Mouse (Mus musculus): ENCODE measurements around the gene Brinp1.
"Not testable (repeated sequence)": the region's sequence is repeated elsewhere in the genome, so short reads cannot be mapped to it uniquely, and the experiment has no call there.

Brinp1 gene

DNA sequence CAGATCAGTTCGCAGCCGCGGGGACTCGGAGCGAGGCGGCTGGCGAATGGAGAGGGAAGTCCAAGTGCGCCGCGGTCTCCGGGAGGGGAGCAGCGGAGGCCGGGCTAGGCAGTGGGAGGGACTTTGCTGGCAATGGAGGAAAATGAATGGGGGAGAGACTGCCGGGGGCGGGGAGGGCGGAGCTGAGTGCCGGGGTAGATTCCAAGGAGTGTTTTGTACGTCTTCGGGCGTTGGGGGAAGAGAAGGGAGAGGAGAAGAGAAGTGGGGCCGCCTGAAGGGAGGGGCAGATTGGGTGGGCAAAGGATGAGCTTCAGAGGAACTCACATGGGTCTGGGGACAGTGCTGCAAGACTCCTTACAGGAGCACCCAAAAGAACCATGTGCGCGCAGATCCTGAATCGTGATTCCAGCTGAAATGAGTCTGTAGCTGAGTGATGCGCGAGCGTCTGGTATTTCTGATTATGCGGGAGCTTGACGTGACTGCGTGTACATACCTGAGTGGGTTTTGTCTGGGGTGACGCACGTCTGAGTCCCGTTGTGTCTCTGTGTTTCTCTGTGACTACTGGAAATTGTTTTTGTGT, at the start of gene Brinp1:
Brinp1 (minus strand) TSS at position 76 of the 580 bp plus-strand sequence.
- DNase-seq, result peak; percentile 90

DNA sequence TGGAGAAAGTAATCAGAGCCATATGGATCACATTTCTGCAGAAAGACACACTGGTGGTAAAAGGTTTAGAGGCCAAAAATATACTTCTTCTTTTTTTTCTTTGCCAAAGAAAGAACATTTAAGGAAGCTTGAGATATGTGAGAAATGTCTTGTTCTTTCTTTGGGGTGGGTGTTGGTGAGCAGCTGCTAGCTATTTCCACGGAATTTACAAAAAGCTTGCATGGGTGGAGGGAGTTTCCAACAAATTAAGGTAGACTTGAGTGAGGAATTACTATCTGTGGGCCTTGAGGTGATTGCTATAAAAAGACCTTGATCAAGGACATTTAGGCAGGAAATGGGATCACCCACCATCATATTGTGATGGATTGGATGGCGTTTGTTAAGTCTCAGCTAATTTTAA, 3.1 kb upstream of the Brinp1 start:
- no peak for DNase-seq

DNA sequence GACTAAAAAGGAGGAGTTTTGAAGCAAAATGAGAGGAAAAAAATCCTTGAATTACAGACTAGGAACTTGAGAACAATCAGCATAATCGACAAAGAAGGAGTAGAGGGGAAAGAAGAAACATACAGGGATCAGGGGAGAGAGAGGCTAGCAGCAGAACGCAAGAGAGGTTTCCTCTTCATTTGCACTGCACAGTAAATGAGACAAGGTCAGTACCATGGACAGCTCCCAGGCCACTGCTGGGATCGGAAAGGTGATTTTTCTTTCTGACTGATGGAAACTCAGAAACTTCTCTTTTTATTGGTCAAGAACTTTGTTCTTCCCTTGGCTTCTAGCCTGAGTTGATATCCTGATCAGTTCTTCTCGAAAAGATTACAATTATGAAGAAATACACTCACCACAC, 1.4 kb upstream of the Brinp1 start:
- no peak for DNase-seq

DNA sequence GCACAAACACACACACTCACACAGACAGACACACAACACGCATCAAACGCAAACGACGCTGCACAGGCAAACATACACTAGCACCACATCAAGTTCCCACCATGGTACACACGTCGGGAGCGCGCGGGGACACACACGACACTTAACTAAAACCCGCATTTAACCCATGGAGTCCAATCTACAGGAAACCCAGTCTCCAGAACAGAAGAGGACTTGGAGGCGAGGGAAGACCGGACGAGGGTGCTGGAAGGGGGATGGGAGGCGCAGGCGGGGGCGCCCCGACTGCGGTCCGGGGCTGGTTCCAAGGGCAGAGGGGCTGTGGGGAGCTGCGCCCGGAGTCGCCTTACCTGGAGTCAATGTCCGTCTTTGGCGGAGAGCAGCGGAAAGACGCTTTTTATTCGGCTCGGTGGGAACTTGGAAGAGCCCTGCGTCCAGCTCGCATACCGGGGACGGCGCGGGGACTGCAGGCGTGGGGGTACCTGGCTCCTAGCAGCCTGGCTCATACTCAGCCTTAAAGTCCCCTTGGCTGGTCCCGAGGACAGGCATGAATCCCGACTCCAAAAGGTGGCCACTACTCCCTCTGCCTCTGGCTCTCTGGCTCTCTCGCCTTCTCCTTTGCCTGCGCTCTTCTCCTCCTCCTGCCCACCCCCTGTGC, 403 bp downstream of the Brinp1 start:
- peak; percentile 25 for DNase-seq

DNA sequence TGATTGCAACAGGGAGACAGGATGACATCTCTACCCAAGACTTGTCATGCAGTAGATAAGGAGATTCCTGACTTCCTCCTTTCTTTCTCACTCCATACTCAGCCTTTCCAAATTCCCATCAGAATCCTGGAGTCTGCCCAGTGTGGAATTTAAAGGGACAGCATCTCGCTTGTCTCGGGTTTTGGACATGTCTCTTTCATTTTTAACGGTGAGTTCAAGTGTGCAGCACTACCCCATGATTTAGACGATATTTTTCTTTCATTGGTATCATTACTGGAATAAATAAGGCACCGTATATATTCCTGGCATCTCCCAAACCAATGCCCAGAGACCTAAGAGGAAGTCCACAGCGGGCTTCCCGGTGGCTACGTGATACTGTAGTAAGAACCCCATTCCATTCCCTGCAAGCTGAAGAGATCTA, 1.1 kb downstream of the Brinp1 start:
- DNase-seq, result no peak

GRCm38 (mm10) chr4:68950556-68950955, 3.6 kb downstream of the Brinp1 start:
- peak; percentile 71 for DNase-seq

DNA sequence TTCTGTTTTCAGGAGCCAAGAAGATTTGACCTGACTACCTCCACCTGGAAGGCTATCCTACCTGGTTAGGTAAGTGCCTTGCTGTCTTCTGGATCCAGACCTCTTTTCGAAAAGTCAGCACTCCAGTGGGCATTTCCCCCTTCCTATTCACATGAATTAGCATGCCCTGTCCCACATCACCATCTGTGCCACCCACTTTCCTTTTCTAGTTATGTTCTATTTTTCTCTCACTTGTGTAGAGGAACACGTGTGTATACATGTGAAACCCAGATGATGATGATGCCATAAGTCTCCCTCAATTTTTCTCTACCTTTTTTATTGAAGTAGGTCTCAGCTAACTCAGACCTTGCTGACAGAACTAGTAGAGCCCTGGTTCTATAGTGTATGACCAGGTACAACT, 11.3 kb downstream of the Brinp1 start:
- peak; percentile 24 for DNase-seq

GRCm38 (mm10) chr4:68930022-68930421, 24.2 kb downstream of the Brinp1 start:
- DNase-seq, result peak; percentile 46

- DNase-seq, result no peak
Measured at GRCm38 (mm10) chr4:68926091-68926490, 28.1 kb downstream of the Brinp1 start.

GRCm38 (mm10) chr4:68922944-68923343, 31.3 kb downstream of the Brinp1 start:
- no peak for DNase-seq

- DNase-seq, result no peak
Measured at GRCm38 (mm10) chr4:68922504-68922903, 31.7 kb downstream of the Brinp1 start.

GRCm38 (mm10) chr4:68920127-68920526, 34.1 kb downstream of the Brinp1 start:
- DNase-seq, result no peak

DNA sequence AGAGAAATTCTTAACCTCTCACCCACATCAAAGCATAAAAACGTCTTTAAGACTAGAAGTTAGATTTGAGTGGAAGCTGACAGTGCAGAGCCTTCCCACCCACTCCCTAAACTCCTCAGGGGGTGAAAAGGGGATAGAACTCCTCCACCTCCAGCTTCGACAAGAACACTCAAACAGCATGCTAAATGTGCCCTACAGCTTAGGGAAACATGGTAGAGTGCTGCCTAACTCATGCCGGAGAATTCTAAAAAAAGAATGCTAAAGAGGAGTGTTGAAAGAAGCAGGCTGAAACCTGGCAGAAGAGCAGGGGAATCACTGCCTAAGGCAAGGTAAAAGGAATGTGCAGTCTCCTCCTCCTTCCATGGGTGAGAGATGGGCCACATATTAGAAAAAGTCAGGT, 43.3 kb downstream of the Brinp1 start:
- DNase-seq, result no peak

GRCm38 (mm10) chr4:68906417-68907210, 47.6 kb downstream of the Brinp1 start:
- DNase-seq, result peak; percentile 95

GRCm38 (mm10) chr4:68890526-68890925, 63.7 kb downstream of the Brinp1 start:
- DNase-seq, result no peak

GRCm38 (mm10) chr4:68886276-68886675, 67.9 kb downstream of the Brinp1 start:
- no peak for DNase-seq

DNA sequence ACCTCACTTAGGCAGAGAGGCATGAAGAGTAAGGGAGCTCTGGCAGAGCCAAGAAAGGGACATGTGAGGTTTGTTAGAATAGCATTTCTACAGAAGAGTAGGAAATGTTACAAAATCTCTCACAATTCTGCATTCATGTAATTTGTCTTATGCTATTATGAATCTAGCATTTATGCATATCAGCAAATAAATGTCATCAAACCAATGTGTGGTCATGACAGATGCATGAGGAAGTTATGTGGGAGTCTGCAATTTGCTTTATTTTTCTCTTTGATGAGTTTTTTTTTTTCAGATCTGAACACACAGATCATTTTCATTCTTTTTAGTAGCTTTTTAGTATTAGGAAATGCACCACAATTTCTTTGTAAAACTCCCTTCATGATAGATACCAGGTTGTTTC, 82.2 kb downstream of the Brinp1 start:
- DNase-seq, result no peak

DNA sequence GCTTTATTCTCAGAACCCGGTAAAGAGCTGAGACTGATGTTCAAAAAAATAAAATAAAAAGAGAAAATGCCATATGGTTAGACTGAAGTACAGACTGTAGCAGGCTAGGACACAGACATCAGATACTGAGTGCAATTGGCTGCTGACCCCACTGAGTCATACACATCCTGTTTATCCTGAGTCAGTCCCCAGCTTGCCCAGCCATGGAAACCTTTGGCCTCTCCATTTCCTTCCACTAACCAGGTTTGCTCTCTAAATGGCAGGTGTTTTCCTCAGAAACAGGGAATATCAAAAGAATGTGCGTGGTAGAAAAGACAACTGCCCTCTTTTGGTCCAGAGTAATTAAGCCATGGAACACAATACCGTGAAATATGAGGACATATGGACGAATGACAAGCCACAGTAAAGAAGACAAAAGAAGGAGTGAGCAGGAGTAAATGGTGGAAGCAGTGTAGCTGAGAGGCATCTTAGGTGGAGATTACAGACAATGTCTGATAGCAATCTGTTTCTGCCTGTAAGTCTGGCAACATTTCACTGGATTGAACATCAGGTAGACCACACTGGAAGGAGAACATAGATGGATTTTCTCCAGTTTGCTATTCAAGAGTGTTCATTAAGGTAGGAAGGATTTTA, 88.9 kb downstream of the Brinp1 start:
- no peak for DNase-seq

GRCm38 (mm10) chr4:68864668-68865067, 89.5 kb downstream of the Brinp1 start:
- DNase-seq, result no peak

DNA sequence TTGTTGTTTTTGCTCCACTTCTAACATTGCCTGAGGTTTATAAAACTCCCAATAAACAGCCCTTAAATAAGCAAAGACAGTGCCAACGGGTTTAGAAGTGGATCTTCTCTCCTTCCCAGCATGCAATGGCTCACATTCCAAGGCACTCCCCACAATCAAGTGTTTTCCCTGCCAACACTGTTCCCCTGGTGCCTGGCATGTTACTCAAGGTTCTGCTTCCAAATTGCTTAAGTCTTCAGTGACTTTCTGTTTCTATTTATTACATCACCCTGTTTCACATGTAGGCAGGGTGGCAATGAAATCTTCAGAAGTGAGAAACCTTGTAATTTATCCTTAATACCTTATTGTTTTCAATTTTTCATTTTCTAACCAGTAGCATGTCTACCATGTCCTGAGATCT, 97.3 kb downstream of the Brinp1 start:
- no peak for DNase-seq

DNA sequence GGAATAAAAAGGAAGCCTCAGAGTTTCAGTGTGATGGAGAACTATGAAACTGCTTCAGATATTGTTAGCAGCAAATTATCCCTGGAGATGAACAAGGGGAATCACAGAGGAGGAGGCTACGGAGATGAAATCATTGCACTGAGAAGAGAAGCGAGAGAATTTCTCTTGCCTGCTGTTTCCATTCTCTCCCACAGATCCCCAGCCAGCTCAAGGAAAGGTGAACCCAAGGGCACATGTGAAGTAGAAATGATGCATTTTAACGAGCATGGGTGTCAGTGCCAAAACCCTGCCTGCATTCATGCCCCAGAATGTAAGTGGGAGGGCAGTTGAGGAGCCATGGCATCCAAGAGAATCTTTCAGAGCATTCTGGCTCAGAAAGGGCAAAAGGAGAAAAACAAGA, 104.5 kb downstream of the Brinp1 start:
- no peak for DNase-seq

- DNase-seq, result no peak
Measured at GRCm38 (mm10) chr4:68846976-68847375, 107.2 kb downstream of the Brinp1 start.

GRCm38 (mm10) chr4:68845964-68846363, 108.2 kb downstream of the Brinp1 start:
- no peak for DNase-seq

DNA sequence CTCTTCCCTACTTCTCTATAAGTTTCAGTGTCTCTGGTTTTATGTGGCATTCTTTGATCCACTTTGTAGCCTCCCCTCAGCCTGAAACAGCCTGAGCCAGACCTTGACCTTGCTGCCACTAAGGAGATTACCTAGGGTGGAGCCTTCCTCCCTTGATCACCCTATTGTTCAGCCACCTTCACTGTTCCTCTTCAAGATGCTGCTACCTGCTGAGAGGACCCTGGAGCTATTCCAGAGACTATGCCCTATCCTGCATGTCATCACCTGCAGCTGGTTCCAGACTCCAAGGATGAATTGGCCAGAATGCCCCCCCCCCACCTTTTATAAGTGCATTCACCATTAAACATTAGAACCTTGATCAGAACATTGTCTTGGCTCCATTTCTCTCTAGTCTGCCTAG, 140.2 kb downstream of the Brinp1 start:
- DNase-seq, result not testable (repeated sequence)
